Mouse (Mus musculus) spleen, adult 2 months (tissue): ENCODE measurements around the gene Eif3f. TPM values are rescaled to one million over a fixed set of nuclear protein-coding genes. Genes with fewer than 3 reads are reported as not detected.

Experiments used
- DNase-seq, 2 experiments: peaks; one replicate each; pipeline versions ENCODE4 v3.0.0 to v3.0.0-alpha.2; 2012 to 2021; ENCODE audit warnings: low spot score in 2 of 2, low read depth in 1 of 2
- H3K27ac ChIP-seq: fragments of 200-500 bp; 2 replicates; pipeline ENCODE4 v1.5.1; 2012; ENCODE audit warnings: low read length, inconsistent platforms; ENCODE audit not compliant: insufficient read depth
- H3K27me3 ChIP-seq: fragments of 200-500 bp; 2 replicates; pipeline ENCODE4 v1.6.1; 2012; ENCODE audit warnings: mild to moderate bottlenecking, moderate library complexity, low read length, inconsistent platforms; ENCODE audit not compliant: control insufficient read depth, insufficient read depth
- H3K36me3 ChIP-seq: fragments of 200-500 bp; 2 replicates; pipeline ENCODE4 v1.6.1; 2012; ENCODE audit warnings: mild to moderate bottlenecking, low read length, inconsistent platforms; ENCODE audit not compliant: control insufficient read depth, insufficient read depth
- H3K4me1 ChIP-seq: fragments of 200-500 bp; 2 replicates; pipeline ENCODE4 v1.6.1; 2011; ENCODE audit warnings: inconsistent platforms; ENCODE audit not compliant: control insufficient read depth, insufficient read depth, insufficient read length
- H3K4me3 ChIP-seq: fragments of 200-500 bp; 2 replicates; pipeline ENCODE4 v1.5.1; 2011; ENCODE audit warnings: mild to moderate bottlenecking, inconsistent platforms; ENCODE audit not compliant: insufficient read depth, insufficient read length; ENCODE audit errors: extremely low read depth
- CTCF ChIP-seq: fragments of 200-500 bp; IDR thresholded peaks from 2 replicates; pipeline ENCODE4 v1.5.1; 2011; ENCODE audit warnings: mild to moderate bottlenecking, inconsistent platforms; ENCODE audit not compliant: insufficient read depth, insufficient read length, insufficient replicate concordance; ENCODE audit errors: extremely low read depth
- POLR2A ChIP-seq: fragments of 200-500 bp; IDR thresholded peaks from 2 replicates; pipeline ENCODE4 v1.6.1; 2011; ENCODE audit warnings: low read depth, low read length, inconsistent platforms
- WGBS: fragments of 180-500 bp; shearing (Covaris S2); methylation state at CpG from one replicate; pipeline ENCODE4 v1.1.7; 2018; 5-methylcytosine and 5-hydroxymethylcytosine counted together
- polyA plus RNA-seq: library from polyadenylated mRNA; depleted of rRNA; stranded (reverse); fragments of >200 nt; gene quantifications from 2 replicates; pipeline ENCODE4 v1.2.3, GENCODE M21; 2012

The Eif3f gene
- polyA plus RNA-seq, 1 experiment: 142 TPM

DNA sequence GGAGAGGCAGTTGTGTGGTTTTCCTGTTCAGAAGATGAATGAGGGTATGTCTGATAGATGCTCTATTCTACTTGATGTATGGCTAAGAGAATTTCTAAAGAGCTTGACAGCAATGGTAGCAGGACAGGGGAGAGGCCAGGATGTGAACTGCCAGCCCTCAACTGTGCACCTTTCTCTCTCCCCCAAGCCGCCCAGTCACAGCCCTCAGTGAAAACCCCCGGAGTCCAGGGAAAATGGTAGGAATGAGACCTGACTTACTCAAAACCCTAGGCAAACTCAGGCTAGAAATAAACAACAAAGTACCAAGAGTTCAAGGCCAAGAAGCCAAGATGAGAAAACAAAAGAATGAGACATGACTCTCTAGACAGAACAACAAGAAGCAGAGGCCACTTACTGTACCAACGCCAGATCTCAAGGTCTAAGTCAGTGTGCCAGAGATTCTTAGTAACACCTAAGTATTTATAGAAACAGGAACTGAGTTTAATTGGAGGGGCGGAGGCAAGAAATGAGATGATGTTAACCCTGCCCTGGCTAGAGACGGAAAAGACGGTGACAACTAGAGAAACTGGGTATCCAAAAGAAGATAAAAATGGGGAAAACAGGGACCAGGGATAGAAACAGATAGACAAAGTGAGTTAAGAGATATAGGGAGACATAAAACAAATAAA is 4.4 kb upstream of the Eif3f start, which contains the start of gene Nlrp10:
TSS of gene Nlrp10 (minus strand) at position 453 of the 668 bp plus-strand sequence.
- Histone ChIP-seq H3K36me3 (no peaks in the 10 kb centered on the region), H3K4me1 (peaks cover 2% of the 10 kb centered on the region; the same call in 1 of the 2 replicates), H3K4me3 (peak within 1 kb of the TSS; percentile 31; the same call in 1 of the 2 replicates), H3K27ac (no peak within 1 kb of the TSS), H3K27me3 (no peaks in the 10 kb centered on the region)
- DNase-seq: no peak
- 10% methylated on average over 6 of the region's 6 CpGs for WGBS
- TF ChIP-seq POLR2A (no peak), CTCF (no peak)

DNA sequence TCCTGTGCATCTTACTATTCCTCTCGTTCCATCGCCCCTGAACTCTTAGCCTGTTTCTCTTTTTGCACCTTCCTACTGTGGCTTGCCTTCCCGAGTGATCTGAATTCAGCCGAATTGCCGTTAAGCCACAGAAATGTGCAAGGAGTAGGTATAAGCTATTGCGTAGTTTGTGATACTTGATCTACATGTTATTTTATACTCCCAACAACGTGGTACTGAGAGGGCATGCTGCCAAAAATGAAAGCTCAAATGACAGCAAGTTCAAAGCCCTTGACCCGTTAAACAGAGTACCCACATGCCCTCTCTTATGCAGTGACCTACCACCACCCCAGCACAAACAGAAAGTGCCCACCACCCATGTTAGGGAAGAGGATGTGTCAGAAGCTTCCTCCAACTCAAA is 619 bp downstream of the Eif3f start:
- Histone ChIP-seq H3K36me3 (peaks cover 19% of the 10 kb centered on the region), H3K4me1 (peaks cover 8% of the 10 kb centered on the region; the same call in 1 of the 2 replicates), H3K4me3 (peak overlapping the region; percentile 99), H3K27me3 (no peaks in the 10 kb centered on the region), H3K27ac (0 out of 2 replicates have a peak overlapping the region, but pooled peaks have one; percentile 84)
- 1% methylated on average over 8 of the region's 8 CpGs for WGBS
- TF ChIP-seq POLR2A: no peak
- no peak for TF ChIP-seq CTCF
- no peak for DNase-seq

DNA sequence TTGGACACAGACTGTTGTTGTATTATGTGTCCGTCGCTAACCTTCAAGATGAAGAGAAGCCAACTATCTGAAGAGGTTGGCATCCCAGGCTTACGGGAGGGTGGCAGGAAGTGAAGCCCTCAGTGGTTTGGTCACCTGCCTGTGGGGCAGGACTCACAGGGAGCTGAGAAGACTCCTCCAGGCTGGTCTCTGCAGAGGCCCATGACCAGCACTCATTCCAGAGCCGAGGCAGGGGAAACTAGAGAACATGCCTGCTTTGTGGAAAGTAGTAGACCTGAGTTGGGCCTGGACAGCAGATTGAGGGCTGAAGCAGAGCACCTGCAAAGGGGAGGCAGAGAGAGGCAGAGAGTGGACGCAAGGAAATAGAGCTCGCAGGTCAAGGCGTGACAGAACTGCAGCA is 1.2 kb downstream of the Eif3f start:
- peaks cover 24% of the 10 kb centered on the region for H3K36me3 ChIP-seq

DNA sequence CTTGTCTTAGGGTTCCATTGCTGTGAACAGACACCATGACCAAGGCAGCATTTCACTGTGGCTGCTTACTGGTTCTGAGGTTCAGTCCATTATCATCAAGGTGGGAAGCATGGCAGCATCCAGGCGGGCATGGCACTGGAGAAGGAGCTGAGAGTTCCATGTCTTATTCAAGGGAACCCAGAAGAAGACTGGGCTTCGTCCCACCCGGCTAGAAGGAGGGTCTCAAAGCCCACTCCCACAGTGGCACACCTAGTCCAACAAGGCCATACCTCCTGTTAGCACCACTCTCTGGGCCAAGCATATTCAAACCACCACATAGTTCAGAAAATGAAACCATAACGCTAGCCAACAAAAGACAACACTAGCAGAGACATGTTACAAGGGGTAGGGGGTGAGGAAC is 2.4 kb downstream of the Eif3f start:
- Histone ChIP-seq H3K36me3 (peaks cover 34% of the 10 kb centered on the region), H3K4me3 (no peak overlapping the region), H3K27ac (no peak overlapping the region), H3K4me1 (peaks cover 8% of the 10 kb centered on the region; the same call in 1 of the 2 replicates), H3K27me3 (no peaks in the 10 kb centered on the region)
- TF ChIP-seq POLR2A: no peak
- TF ChIP-seq CTCF: no peak
- 94% methylated on average over 4 of the region's 4 CpGs for WGBS
- no peak for DNase-seq

More for the DNA sequence above, 1.2 kb downstream of the Eif3f start:
- WGBS: 78% methylated on average over 7 of the region's 7 CpGs
- no peak for DNase-seq
- Histone ChIP-seq H3K27me3 (no peaks in the 10 kb centered on the region), H3K4me3 (no peak overlapping the region; the same call in 1 of the 2 replicates), H3K4me1 (peaks cover 8% of the 10 kb centered on the region; the same call in 1 of the 2 replicates), H3K27ac (no peak overlapping the region)
- TF ChIP-seq POLR2A: no peak
- TF ChIP-seq CTCF: no peak

DNA sequence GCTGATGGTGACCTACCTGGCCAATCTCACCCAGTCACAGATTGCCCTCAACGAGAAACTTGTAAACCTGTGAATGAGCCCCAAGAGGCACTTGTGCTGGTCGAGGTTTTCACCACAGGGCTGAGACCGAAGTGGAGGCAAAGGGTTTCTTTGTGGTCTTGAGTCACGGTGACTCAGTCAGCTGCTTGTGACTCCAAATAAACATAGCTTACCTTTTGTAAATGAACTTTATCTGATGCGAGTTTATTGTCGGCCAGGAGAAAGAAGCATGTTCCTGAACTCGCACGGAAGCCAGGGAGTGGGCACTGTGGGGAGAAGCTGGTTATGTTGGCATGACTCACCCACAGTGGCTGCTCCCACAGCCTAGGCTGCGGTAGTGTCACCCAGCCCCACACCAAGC is 7.2 kb downstream of the Eif3f start:
- 90% methylated on average over 9 of the region's 9 CpGs for WGBS
- Histone ChIP-seq H3K4me1 (no peaks in the 10 kb centered on the region), H3K27me3 (no peaks in the 10 kb centered on the region), H3K4me3 (no peak overlapping the region), H3K27ac (no peak overlapping the region), H3K36me3 (peaks cover 40% of the 10 kb centered on the region)
- DNase-seq: no peak
- TF ChIP-seq CTCF (no peak), POLR2A (no peak)

DNA sequence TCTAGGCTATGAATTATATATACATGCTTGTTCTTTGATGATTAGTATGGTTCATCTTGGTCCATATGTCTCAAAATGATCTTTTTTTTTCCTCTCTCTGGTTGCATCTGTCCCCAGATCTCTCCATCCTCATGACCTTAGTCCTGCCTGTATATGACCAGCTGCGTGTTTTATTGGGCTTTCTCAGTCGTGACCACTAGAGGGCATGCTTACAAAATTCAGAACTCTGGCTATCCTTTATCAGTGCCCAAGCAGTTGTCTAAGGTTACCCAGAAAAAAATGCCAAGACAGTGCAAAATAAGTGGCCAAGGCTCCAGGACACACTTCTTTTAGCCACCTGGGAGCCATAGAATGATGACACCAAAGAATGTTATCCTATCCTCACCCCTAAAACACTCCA is 9.8 kb downstream of the Eif3f start:
- no peak for DNase-seq
- TF ChIP-seq POLR2A (no peak), CTCF (peak; percentile 38; the same call in 1 of the 2 replicates)
- H3K27me3 ChIP-seq: no peaks in the 10 kb centered on the region
- H3K4me1 ChIP-seq: no peaks in the 10 kb centered on the region
- H3K36me3 ChIP-seq: peaks cover 25% of the 10 kb centered on the region
- no peak overlapping the region for H3K4me3 ChIP-seq
- WGBS: 5% methylated on average over 2 of the region's 2 CpGs
- no peak overlapping the region for H3K27ac ChIP-seq

DNA sequence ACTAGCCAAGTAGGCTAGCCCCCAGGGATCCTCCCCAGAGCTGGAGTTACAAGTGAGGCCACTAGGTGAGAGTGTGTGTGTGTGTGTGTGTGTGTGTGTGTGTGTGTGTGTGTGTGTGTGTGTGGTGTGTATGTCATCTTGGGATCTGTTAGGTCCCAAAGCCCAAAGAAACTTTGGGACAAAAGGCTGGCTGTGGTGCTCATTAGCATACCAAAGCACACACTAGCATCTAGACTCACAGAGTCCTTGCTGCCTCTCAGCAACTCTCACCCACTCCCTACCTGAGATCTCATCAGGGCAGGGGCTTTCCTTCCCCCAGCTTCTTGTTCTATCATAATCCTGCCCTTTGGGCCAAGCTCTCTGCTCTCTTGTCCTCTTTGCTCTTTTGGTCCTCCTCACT is 14.4 kb downstream of the Eif3f start:
- peaks cover 5% of the 10 kb centered on the region for H3K4me1 ChIP-seq
- TF ChIP-seq POLR2A (no peak), CTCF (no peak)
- no peak overlapping the region for H3K4me3 ChIP-seq
- H3K27me3 ChIP-seq: peaks cover 13% of the 10 kb centered on the region; the same call in 1 of the 2 replicates
- peaks cover 1% of the 10 kb centered on the region for H3K36me3 ChIP-seq
- no peak overlapping the region for H3K27ac ChIP-seq
- DNase-seq: no peak
